Mouse (Mus musculus) neural tube, embryonic 14.5 days (tissue): ENCODE measurements around the gene Dapk2. TPM values are rescaled to one million over a fixed set of nuclear protein-coding genes. Genes with fewer than 3 reads are reported as not detected.

ENCODE experiments used
- ATAC-seq: fragments of 200-750 bp; cut with Nextera tagmentation; 2 replicates; pipeline ENCODE4 v1.8.0; 2017; ENCODE audit warnings: low read depth, mild to moderate bottlenecking, moderate TSS enrichment, moderate library complexity
- H3K27ac ChIP-seq: fragments of 300-500 bp; sonication (generic); 2 replicates; pipeline ENCODE4 v1.5.1; 2014; ENCODE audit warnings: low read depth, mild to moderate bottlenecking, control low read depth, low read length, moderate library complexity, mixed read lengths
- H3K27me3 ChIP-seq: fragments of 300-500 bp; sonication (generic); 2 replicates; pipeline ENCODE4 v1.6.1; 2014; ENCODE audit warnings: low read length; ENCODE audit not compliant: control insufficient read depth, insufficient read depth
- H3K36me3 ChIP-seq: fragments of 300-500 bp; sonication (generic); 2 replicates; pipeline ENCODE4 v1.6.1; 2014; ENCODE audit warnings: low read length, mixed read lengths; ENCODE audit not compliant: control insufficient read depth, insufficient read depth
- H3K4me1 ChIP-seq: fragments of 300-500 bp; sonication (generic); 2 replicates; pipeline ENCODE4 v1.6.1; 2014; ENCODE audit warnings: low read length; ENCODE audit not compliant: control insufficient read depth, insufficient read depth
- H3K4me2 ChIP-seq: fragments of 300-500 bp; sonication (generic); 2 replicates; pipeline ENCODE4 v1.6.1; 2014; ENCODE audit warnings: mild to moderate bottlenecking, low read depth, low read length, control low read depth
- H3K4me3 ChIP-seq: fragments of 300-500 bp; sonication (generic); 2 replicates; pipeline ENCODE4 v1.5.1; 2014; ENCODE audit warnings: low read depth, low read length, control low read depth, mixed read lengths
- H3K9ac ChIP-seq: fragments of 300-500 bp; sonication (generic); replicated peaks from 2 replicates; pipeline ENCODE4 v1.6.1; 2014; ENCODE audit warnings: low read depth, mild to moderate bottlenecking, control low read depth, low read length, mixed read lengths
- H3K9me3 ChIP-seq: fragments of 300-500 bp; sonication (generic); 2 replicates; pipeline ENCODE4 v1.6.1; 2016; ENCODE audit warnings: low read length; ENCODE audit not compliant: control insufficient read depth
- WGBS: fragments of 180-500 bp; shearing (Covaris S2); extraction: QIAGEN DNeasy Blood & Tissue Kit; methylation state at CpG from one replicate; pipeline ENCODE4 v1.1.7; 2014; 5-methylcytosine and 5-hydroxymethylcytosine counted together
- polyA plus RNA-seq: library from polyadenylated mRNA; unstranded; fragments of >200 nt; fragmentation: Nextera tagmentation; extraction: Ambion mirVana; gene quantifications from 2 replicates; pipeline ENCODE4 v1.2.1, GENCODE M21; 2014

The Dapk2 gene
- polyA plus RNA-seq, 1 experiment from 2014 or later, result 0.25 TPM

DNA sequence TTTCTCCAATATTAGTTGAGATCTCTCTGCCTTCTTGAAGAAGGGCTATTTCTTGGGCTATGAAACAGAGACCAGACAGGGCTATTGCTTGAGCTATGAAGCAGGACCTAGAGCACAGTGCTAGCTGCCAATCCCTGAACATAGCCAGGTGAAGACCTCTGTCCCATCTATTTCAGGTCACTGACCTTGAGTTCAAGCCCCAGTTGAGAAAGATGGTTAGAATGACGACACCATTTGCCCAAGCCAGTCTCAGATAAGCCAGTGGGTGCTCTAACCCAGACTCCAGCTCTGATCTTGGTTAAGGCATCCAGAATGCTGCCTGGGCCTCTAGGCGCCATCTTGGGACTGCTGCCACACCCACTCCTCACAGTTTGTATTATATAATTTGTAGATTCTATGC is 135.3 kb downstream of the Dapk2 start:
- Histone ChIP-seq H3K27me3 (no peaks in the 10 kb centered on the region), H3K4me3 (no peak overlapping the region), H3K36me3 (no peaks in the 10 kb centered on the region), H3K4me1 (peaks cover 4% of the 10 kb centered on the region; the same call in 1 of the 2 replicates), H3K9ac (no peak overlapping the region), H3K9me3 (no peaks in the 10 kb centered on the region), H3K27ac (no peak overlapping the region), H3K4me2 (no peak overlapping the region)
- ATAC-seq, result no peak
- WGBS, result 86% methylated on average over 2 of the region's 2 CpGs

DNA sequence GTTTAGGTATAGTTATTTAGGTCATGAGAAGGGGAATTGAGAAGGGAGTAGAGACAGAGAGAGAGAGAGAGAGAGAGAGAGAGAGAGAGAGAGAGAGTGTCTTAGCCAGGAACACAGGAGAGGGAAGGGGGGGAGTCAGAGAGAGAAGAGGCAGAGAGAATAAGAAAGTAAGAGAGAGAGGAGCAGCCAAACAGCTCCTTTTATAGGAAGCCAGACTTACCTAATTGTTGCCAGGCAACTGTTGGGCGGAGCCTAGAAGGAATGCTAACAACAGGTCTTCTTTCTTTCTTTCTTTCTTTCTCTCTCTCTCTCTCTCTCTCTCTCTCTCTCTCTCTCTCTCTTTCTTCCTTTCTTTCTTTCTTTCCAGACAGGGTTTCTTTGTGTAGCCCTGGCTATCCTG is 136.2 kb downstream of the Dapk2 start:
- Histone ChIP-seq H3K27ac (no peak overlapping the region), H3K9me3 (no peaks in the 10 kb centered on the region), H3K4me3 (no peak overlapping the region), H3K4me1 (peaks cover 4% of the 10 kb centered on the region; the same call in 1 of the 2 replicates), H3K36me3 (no peaks in the 10 kb centered on the region), H3K4me2 (no peak overlapping the region), H3K27me3 (no peaks in the 10 kb centered on the region), H3K9ac (no peak overlapping the region)
- WGBS, result 88% methylated on average over 1 of the region's 1 CpGs
- ATAC-seq, result no peak

DNA sequence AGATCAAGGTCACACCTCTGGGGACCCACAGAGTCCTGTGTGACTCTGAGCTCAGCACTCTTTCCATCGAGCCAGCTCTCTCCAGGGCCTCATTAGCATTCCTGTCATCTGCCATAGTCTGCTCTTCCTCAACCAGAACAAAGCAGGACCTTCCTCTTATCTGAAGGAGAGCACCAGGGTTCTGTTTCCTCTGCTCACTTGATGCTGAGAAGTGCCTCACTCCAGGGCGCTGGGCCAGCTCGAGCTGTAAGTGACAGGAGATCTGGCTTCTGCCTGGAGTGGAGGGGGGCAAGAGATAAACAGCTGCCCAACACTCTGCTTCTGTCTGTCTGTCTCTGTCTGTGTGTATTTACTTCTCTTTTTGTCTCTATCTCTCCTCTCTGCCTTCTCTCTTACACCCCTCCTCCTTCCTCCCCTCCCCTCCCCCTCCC is 137.0 kb downstream of the Dapk2 start:
- 15% methylated on average over 3 of the region's 3 CpGs for WGBS
- H3K27ac ChIP-seq, result no peak overlapping the region
- H3K36me3 ChIP-seq, result no peaks in the 10 kb centered on the region
- H3K27me3 ChIP-seq, result no peaks in the 10 kb centered on the region
- H3K4me1 ChIP-seq, result peaks cover 4% of the 10 kb centered on the region; the same call in 1 of the 2 replicates
- ATAC-seq, result no peak
- H3K9me3 ChIP-seq, result no peaks in the 10 kb centered on the region
- H3K9ac ChIP-seq, result no peak overlapping the region
- H3K4me2 ChIP-seq, result no peak overlapping the region
- H3K4me3 ChIP-seq, result no peak overlapping the region

DNA sequence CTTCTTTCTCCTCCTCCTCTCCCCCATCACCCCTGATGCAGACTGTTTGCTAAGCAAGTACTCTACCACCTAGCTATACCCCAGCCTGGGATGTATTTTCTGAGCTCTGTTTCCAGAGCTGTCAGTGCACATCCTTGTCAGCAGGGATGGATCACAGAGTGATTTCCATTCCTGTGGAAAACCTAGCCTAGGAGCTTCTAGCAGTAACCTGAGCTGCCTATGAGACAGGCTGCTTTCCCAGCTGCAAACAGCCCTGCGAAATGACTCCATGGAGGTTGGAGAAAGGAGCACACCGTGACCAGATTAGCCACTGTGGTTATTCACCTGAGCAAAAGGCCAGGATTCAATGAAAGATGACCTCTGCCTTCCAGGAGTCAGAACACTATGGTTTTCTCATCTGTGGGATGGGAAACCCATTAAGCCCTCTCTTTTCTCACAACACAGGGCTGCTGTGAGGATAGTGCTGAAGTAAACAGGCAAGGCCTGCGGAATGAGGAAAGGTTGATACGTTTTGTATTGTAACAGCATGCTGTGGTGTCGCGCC is 137.6 kb downstream of the Dapk2 start:
- Histone ChIP-seq H3K9ac (no peak overlapping the region), H3K4me2 (no peak overlapping the region), H3K4me3 (no peak overlapping the region), H3K4me1 (peaks cover 4% of the 10 kb centered on the region; the same call in 1 of the 2 replicates), H3K9me3 (no peaks in the 10 kb centered on the region), H3K27ac (no peak overlapping the region), H3K36me3 (no peaks in the 10 kb centered on the region), H3K27me3 (no peaks in the 10 kb centered on the region)
- ATAC-seq, result no peak
- WGBS, result 82% methylated on average over 6 of the region's 6 CpGs

DNA sequence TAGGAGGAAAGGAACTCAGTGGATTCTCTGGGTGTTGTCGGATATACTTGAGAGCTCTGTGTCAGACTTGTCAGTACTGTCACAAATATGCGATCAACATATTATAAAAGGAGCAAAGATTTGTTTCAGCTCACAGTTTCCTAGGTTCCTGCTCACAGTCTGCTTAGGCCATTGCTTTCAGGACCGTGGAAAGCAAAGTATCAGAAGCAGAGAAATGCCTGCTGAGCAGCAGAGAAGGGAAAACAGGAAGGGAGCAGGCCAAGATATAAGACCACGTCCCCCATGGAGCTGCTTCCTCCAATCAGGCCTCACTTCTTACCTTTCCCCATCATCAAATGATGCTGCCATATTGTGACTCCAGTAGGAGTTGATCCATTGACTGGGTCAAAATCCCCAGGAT is 140.8 kb downstream of the Dapk2 start:
- WGBS, result 85% methylated on average over 4 of the region's 4 CpGs
- no peak for ATAC-seq
- H3K27ac ChIP-seq, result no peak overlapping the region
- H3K9ac ChIP-seq, result no peak overlapping the region
- H3K27me3 ChIP-seq, result no peaks in the 10 kb centered on the region
- no peak overlapping the region for H3K4me2 ChIP-seq
- H3K36me3 ChIP-seq, result no peaks in the 10 kb centered on the region
- H3K9me3 ChIP-seq, result no peaks in the 10 kb centered on the region
- no peak overlapping the region for H3K4me3 ChIP-seq
- peaks cover 4% of the 10 kb centered on the region; the same call in 1 of the 2 replicates for H3K4me1 ChIP-seq

DNA sequence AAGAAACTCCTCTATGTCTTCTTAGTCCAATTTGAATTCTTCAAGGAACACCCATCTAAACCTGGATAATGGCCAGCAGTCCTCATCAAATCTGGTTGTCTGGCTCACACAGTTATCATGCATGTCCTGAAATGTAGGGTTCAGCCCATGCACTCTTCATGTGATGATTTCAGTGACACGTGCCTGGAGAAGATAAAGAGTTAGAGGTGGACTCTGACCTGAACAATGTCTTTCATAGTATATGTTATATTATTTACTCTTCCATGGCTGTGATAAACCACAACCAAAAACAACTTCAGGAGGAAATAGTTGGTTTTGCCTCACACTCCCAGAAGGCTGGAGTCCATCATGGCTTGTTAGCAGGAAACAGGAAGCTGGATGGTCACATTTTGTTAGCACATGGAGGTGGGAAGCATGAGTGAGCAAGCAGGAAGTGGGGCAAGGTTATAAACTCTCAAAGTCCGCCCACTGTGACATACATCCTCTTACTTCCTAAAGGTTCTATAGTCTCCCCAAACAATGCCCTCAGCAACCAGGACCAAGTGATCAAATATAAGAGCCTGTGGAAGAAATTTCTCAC is 142.5 kb downstream of the Dapk2 start:
- WGBS, result 95% methylated on average over 2 of the region's 2 CpGs
- no peaks in the 10 kb centered on the region for H3K27me3 ChIP-seq
- peaks cover 9% of the 10 kb centered on the region; the same call in 1 of the 2 replicates for H3K4me1 ChIP-seq
- no peak for ATAC-seq
- H3K9ac ChIP-seq, result no peak overlapping the region
- H3K36me3 ChIP-seq, result no peaks in the 10 kb centered on the region
- H3K9me3 ChIP-seq, result no peaks in the 10 kb centered on the region
- H3K4me3 ChIP-seq, result no peak overlapping the region
- no peak overlapping the region for H3K4me2 ChIP-seq
- no peak overlapping the region for H3K27ac ChIP-seq

DNA sequence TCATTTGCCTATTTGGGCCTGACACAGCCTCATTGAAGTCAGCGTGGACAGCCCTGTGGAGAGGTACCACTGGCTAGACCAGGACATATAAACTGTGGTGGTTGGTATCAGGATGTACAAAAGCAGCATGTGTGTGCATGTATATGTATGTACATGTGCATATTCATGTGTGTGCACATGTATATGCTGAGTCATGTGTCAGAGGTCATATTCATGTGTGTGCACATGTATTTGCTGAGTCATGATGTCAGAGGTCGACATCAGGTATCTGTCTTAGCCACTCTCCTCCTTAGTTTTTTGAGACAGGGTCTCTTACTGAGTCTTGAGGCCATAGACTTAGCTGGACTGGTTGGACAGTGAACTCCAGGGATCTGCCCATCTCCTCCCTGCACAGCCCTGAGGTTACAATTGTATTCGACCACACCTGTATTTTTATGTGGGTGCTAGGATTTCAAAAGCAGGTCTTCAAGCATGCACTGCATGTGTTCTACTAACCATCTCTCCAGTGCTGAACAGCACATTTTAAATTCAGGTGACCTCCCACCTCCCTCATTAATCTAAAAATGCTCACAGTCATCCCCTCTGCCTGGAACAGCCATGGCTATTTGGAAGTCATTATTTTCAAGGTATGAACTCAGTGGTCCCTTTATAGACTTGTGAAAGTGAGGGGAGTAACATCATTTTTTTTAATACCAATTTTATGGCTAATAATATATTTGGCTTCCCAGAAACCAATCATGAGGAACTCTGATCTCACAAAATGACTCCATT is 146.5 kb downstream of the Dapk2 start:
- Histone ChIP-seq H3K4me3 (no peak overlapping the region), H3K27ac (peak overlapping the region; percentile 79), H3K9me3 (no peaks in the 10 kb centered on the region), H3K36me3 (no peaks in the 10 kb centered on the region), H3K9ac (no peak overlapping the region), H3K4me1 (peaks cover 16% of the 10 kb centered on the region), H3K4me2 (peak overlapping the region; percentile 46), H3K27me3 (no peaks in the 10 kb centered on the region)
- ATAC-seq, result peak; percentile 60; the same call in 1 of the 2 replicates
- WGBS, result 84% methylated on average over 3 of the region's 3 CpGs

DNA sequence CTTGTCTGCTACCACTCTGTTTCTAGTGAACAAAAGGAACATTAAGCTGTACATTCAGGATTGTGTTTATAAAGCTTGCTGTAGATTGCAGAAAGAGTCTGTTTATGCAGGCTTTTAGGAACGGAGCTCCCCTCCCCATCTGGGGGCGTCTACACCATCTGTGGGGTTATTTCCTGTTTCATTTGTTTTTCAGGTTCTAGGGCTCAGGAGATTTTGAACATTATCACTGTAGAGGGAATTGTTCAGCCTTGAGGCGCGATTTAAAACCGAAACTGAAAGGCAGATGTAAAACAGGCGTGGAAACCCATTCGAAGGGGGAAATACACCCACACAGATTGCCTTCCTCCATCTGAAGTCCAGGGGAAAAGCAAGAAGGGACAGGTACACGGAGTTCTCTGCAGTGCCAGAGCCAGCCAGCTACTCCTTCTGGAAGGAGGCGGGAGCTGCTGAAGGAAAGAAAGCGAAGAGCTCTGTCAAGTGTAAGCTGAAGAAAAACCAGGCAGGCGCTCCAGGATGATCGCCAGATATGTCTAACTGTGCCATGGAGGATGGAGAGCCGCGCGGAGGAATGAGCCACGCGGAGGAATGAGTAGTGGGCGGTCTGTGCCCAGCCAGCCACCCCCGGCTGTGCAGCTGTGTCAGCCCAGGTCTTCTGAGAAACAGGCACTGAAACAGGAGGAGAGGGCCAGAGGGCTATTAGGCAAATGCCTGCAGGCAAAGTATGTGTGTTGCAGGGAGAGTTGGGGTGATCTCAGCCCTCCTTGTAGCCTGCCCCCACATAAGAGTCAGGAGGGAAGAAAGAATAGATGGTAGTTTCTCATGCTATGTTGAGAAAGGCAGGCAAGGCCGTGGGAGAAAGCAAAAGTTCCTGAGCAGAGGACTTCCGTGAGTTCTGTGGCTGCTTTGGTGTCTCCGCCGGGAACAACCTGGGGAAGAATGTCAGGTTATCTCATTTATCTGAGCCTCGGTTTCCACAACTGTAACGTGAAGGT is 147.4 kb downstream of the Dapk2 start:
- Histone ChIP-seq H3K4me2 (peak overlapping the region; percentile 46), H3K27ac (peak overlapping the region; percentile 79), H3K4me3 (peak overlapping the region; percentile 21), H3K9ac (peak overlapping the region; percentile 32; the same call in 1 of the 2 replicates), H3K36me3 (no peaks in the 10 kb centered on the region), H3K27me3 (no peaks in the 10 kb centered on the region), H3K9me3 (no peaks in the 10 kb centered on the region), H3K4me1 (peaks cover 16% of the 10 kb centered on the region)
- peak; percentile 73 for ATAC-seq
- WGBS, result 39% methylated on average over 25 of the region's 25 CpGs
